Mouse (Mus musculus) regulatory T cell (primary cell): ENCODE measurements at regions not wholly inside any gene's neighbourhood (a gene's known extent, or its start where the extent isn't known, plus 50 kb on each side); places are given as distances from the start of the nearest gene placed in this dataset.
"Not testable (repeated sequence)": the region's sequence is repeated elsewhere in the genome, so short reads cannot be mapped to it uniquely, and the experiment has no call there.

ENCODE experiments used
- in situ Hi-C: fragments of 300-600 bp; cut with MboI, MseI; formaldehyde crosslinking; loops from one replicate; pipeline ENCODE4 v1.15.1; 2025; ENCODE audit warnings: high pct_unique_total_duplicates

DNA sequence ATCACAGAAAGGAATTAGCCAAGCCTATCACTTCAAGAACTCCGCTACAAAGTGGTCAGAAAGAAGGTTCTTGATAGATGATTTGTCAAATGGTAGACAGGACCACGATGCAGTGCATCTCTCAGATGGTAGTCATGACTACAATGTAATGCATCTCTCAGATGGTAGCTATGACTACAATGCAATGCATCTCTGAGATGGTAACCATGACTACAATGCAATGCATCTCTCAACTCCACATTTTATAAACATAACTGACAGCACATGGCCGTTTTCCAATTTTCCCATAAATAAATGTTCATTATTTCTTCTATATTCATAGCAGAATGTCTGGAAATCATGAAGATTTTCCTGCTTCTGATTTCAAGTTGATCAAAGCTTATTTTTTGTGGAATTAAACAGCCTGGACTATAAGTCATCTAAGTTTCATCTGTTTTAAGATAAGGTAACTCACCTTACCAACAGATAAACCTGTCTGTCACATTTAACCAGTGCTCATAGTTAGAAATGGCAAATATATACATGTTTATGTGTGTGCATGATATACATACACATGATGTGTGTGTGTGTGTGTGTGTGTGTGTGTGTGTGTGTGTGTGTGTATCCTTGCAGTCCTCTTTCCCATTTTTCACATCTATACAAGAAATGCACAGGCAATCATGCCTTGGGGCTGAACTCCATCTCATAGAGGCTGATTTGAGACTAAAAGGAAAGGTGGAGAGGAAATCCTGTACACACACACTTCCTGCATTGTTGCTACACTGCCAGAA is 122.4 kb downstream of the Phf3 start:
- in situ Hi-C loops, result no loop called here

GRCm38 (mm10) chr1:30741955-30742354 is 131.8 kb downstream of the Phf3 start:
- in situ Hi-C loops, result no loop called here

GRCm38 (mm10) chr1:30740831-30741230 is 132.9 kb downstream of the Phf3 start:
- in situ Hi-C loops, result no loop called here

- in situ Hi-C loops, result no loop called here
Observed at GRCm38 (mm10) chr1:30721519-30721918, 152.2 kb downstream of the Phf3 start.

DNA sequence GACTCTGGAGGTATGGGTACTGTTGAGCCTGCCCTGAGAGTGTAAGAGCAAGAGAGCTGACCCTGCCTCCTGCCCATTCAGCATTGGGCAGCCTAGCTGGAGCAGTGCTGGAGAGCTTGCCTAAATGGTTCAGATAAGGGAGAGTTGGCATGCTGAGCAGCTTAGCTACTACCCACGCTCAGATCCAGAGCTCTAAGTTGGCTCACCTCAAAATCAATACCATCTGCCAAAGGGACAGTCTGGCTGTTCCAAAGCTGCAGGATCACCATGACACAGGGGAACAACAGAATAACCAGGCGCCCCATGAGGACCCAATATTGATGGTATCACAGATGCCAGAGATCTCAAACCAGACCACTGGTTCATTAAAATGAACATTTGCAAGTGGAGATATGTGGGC is 152.9 kb downstream of the Phf3 start:
- in situ Hi-C loops, result no loop called here

DNA sequence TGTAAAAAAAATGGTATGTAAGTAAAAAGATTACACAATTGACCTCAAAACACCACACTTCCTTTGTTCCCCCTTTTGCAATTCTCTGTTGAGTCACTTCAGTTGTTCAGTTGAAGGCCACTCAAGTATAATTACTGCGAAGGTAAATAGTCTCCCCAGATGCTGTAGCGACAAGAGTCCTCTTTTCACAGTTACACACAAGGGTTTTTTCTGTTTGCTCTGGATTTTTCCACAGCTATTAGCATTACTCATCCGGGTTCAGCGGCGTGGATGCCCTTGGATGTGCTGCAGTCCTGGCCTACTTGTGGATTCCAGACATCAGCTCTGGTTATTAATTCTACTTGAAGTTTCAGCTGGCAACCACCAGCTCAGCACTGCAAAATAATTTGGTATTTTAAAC is 155.1 kb downstream of the Phf3 start:
- in situ Hi-C loops, result no loop called here

- in situ Hi-C loops, result no loop called here
Observed at GRCm38 (mm10) chr1:30716346-30716745, 157.4 kb downstream of the Phf3 start.

GRCm38 (mm10) chr1:30701116-30701515 is 172.6 kb downstream of the Phf3 start:
- in situ Hi-C loops, result no loop called here

DNA sequence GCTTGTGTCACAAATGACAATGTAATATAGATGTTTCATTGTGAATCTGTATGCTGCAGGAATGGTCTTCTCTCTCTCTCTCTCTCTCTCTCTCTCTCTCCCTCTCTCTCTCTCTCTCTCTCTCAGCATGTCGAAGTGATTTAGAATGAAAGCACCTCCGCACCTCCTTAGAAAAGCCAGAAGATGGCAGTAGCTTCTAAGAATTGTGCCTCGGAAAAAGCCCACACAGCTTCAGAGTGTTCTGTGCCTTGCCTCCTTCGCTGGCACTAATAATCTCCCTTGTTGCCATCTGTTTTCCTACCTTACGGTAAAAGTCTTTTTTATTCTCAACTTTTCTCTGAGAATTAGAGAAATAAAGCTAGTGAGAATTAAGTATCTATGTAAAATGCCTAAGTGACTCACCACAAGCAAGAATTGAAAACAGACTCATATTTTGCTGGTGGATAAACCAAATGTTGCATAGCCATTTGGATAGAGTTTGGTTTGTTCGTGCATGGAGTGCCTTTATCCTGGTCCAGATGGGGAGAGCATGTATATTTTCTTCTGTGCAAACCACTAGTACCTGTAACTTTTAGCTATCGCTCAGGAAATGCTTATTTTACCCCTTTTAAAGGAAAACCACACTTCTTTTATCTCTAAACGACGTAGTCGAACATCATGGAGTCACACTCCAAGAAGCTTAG is 173.2 kb downstream of the Phf3 start:
- in situ Hi-C loops, result no loop called here

GRCm38 (mm10) chr1:30696342-30696741 is 177.4 kb downstream of the Phf3 start:
- in situ Hi-C loops, result no loop called here

GRCm38 (mm10) chr1:30685318-30685717 is 188.4 kb downstream of the Phf3 start:
- in situ Hi-C loops, result no loop called here

- in situ Hi-C loops, result no loop called here
Observed at GRCm38 (mm10) chr1:30683889-30684288, 189.8 kb downstream of the Phf3 start.

DNA sequence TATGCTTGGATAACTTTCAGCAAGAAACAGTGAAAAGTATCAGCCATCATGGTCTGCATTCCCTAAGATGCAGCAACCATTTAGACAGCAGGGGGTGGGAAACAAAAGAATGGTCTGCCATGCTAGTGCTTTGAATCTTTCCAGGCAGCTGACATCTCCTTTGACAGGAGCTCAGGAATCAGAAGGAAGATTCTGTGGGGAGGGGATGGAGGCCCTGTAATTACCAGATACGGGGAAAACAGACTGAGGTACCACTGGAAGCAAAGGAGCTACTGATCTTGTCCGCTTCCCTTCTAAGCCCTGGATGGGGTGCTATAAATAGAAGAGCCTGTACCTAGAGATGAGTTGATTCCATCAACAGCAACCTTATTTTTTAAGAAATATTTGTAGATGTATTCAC is 233.9 kb downstream of the Phf3 start:
- in situ Hi-C loops, result no loop called here

DNA sequence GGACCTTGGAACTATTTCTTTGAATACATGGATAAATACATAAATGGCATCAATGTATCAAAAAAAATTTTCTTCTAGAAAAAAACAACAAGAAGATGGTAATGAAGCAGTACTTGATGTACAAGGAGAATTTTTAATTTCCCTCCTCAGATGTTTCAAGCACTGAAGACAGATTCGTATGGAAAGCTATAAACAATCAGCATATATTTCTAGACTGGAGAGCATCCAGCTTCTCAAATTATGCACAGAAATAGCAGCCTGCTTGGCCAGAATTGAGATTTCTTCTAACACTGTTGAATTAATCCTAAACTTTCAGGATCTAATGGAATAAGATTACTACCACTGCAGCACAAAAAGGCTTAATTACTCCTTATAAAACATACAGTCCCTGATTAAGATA is 241.0 kb downstream of the Phf3 start:
- in situ Hi-C loops, result no loop called here

- in situ Hi-C loops, result not testable (repeated sequence)
Observed at GRCm38 (mm10) chr1:30627796-30628195, 245.9 kb downstream of the Phf3 start.

DNA sequence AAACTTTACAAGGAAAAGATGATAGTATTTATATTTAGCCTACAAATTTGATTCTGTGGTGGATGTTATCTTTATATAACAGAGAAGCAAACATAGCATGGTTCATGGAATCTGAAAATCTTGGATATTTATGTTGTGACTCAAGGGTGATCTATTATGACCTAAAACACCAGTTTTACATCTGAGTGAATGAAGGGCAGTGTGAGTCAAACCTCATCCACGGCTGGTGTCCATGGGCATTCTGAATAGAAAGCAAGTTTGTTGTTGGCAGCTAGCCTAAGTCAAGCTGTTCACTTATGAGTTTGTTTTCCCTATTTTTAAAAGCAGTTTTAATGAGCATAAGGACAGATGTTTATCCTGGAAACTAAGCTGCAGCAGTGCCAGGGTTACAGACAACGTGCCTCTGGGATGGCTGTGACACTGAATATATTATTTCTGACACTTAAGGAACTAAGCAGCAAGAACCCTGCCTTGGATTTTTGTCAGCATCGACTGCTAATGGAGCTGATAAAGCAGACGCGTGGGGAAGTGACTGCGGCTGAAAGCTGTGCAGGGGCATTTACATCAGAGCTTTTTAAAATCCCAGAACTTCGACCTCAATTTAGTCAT is 278.5 kb downstream of the Phf3 start:
- in situ Hi-C loops, result loop anchor here (10.0 kb wide), 1 partner anchor 780 kb away; no protein-coding TSS in a partner anchor

DNA sequence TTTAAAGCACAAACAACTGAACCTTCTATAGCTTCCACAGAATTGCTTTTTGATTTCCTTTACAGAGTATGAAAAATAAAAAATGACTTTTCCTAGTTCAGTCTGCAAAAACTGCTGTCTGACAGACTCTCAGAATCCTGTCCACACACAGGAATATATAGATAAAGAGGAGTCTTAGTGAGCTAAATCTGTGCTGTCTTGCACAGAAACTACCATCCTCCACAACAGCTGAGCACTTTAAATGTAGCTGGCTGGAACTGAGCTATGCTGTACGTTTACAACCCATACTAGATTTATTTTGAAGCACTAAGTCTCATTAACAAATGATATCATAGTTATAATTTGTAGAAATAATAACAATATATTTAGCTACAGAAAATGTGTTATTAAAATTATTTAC is 279.7 kb downstream of the Phf3 start:
- in situ Hi-C loops, result loop anchor here (10.0 kb wide), 1 partner anchor 779 kb away; no protein-coding TSS in a partner anchor

- in situ Hi-C loops, result loop anchor here (10.0 kb wide), 1 partner anchor 776 kb away; no protein-coding TSS in a partner anchor
Observed at GRCm38 (mm10) chr1:30590721-30591120, 283.0 kb downstream of the Phf3 start.

DNA sequence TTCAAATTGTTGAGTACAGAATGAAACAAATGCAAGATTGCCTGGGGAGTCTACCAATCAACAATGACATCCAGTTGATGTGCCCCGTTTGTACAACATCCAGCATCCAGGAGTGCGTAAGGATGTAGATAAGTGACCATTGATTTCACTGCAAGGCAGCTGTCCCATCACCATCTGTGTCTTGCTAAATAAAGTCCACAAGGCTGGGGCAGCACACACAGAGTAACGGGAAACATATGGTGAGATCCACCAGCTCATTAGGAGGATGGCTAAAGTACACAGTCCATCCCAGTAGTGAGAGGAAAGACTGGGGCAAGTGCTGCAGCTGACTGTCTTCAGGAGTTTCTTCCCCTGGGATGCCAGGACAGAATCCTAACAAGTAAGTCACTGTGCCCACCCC is 284.8 kb downstream of the Phf3 start:
- in situ Hi-C loops, result loop anchor here (10.0 kb wide), 1 partner anchor 464 kb away; no protein-coding TSS in a partner anchor

DNA sequence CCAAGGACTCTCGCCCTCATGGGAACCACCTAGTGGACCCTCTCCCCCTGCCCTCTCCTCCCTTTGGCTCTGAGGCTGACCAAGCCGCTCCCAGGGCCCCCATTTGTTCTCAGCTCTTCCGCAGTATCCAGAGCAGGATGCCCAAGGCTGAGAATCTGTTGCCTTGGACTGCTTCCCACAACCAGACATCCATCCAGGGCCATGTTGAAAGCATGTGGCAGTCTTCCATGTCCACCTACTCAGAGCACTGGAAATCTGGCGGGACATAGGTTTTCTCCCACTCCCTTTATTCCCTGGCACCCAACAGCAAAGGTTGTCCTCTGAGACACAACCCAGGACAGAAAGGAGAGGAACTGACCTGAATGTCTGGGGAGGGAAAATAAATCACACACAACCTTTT is 285.4 kb downstream of the Phf3 start:
- in situ Hi-C loops, result loop anchor here (10.0 kb wide), 1 partner anchor 464 kb away; no protein-coding TSS in a partner anchor

DNA sequence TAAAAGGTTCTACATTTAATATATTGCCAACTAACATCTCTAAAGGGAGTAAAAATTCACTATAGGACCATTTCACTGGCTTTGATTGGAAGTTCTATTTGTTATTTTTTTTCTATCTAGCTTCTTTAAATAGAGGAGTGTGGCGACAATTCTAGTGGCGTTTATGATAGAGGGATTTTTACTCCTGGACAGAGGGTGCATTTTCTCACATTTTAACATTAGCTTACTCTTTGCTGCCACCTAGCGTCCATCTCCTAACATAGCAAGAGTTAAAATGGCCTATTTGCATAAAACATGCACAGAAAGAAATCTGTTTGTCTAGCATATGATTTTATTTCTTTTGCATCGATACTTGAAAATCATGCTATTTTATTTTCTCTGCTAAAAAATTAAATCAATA is 288.9 kb downstream of the Phf3 start:
- in situ Hi-C loops, result loop anchor here (10.0 kb wide), 1 partner anchor 460 kb away; no protein-coding TSS in a partner anchor

DNA sequence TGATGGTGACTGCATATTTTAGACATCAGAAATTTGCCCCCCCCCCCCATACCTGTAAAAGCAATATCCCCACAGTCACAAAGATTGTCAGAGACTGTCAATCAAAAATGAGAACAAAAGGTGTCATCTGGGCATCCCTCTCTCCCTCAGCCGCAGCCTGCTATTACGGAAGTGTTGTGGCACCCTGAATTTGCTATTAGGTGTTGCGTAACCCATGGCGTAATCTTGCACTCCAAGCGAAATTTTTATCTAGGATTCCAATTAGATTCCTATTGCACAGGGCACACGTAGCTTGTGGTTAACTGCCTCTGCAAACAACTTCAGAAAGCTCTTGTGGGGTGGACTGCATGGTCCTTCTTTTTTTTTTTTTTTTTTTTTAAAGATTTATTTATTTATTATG is 289.9 kb downstream of the Phf3 start:
- in situ Hi-C loops, result loop anchor here (10.0 kb wide), 1 partner anchor 459 kb away; no protein-coding TSS in a partner anchor
